Mouse (Mus musculus): ENCODE measurements around the gene Rsrc1.

The Rsrc1 gene

GRCm38 (mm10) chr3:67284039-67284438, 302.8 kb downstream of the Rsrc1 start:
- no peak for DNase-seq

DNA sequence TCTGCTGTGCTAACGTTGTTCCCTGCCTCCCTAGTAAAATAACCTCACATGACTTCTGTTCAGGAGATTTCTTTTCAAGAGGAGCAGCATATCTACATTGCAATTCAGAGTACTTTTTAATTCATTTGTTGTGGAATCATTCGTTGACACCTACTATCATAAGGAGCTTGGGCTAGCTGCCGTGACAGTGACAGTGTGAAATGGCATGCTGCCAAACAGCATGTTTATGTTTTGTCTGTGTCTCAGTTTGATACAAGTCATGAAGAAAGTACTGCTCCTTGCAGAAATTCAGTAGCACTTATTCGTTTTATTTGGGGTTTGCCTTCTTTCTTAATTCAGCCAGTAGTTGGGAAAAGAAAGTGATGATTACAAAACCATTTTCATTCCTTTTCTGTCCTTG, 303.7 kb downstream of the Rsrc1 start:
- DNase-seq = peak; percentile 42 to 51

- no peak for DNase-seq
Observed at GRCm38 (mm10) chr3:67288664-67289063, 307.5 kb downstream of the Rsrc1 start.

DNA sequence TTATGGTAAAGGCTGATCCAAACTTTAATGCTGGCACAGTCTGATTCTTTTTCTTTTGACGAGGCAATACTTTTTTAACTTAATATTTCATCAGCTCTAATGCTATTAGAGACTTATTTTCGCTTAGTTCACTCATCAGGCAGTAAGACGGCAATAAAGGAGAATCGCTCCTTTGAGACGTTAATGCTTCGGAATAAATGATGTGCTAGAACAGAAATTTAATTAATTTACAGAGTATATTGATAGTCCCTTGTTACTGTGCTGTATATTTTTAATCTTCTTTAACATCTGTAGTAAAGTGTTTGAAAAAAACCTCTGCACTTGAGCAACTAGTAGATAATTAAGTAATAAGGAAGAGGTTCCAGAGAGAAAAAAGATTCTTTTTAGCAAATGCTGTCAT, 308.3 kb downstream of the Rsrc1 start:
- DNase-seq = no peak

DNA sequence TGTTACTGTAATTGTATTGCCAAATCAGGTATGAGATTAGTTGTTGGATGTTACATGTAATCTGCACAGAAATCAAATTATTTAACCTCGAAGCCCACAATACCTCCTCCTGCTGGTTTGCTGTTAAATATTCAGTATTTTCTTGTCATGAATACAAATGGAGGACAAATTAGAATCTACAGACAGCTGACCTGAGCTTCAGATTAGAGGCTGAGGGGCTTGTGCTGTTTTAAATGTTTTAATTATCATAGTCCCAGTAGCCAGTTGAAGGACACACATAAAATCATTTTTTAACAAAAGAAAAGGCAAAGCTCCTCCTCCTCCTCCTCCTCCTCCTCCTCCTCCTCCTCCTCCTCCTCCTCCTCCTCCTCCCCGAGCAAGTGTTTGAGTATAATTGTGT, 327.5 kb downstream of the Rsrc1 start:
- DNase-seq = no peak

DNA sequence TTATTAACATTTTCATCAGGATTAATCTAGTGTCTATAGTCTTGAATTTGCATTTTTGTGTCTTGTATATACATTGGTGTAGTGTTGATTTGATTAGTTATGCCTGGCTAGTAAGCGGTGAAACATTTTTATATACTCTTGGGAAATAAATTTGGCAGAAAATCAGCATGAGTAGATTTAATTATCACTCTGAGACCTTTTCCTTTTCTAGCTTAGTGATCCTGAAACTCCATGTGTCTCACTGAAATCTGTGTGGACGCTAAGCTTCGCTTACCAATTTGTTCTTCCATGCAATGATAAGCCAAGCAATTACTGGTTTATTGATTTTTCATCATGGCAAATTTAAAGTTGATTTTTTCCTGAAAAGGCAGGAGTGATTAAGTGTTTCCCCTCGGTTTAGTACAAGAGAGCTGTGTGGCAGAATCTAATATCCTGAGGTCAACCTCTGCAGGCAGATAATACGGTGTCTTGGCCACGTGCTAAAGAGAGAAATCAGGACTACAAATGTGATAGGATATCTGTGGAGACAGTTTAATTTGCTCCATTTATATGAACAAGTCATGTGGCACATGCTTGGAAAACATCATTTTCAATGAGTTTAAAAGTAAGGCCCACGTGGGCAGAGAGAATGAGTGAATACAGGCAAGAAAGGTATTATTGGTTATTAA, 328.6 kb downstream of the Rsrc1 start:
- DNase-seq = no peak

GRCm38 (mm10) chr3:67311436-67311835, 330.2 kb downstream of the Rsrc1 start:
- no peak for DNase-seq

DNA sequence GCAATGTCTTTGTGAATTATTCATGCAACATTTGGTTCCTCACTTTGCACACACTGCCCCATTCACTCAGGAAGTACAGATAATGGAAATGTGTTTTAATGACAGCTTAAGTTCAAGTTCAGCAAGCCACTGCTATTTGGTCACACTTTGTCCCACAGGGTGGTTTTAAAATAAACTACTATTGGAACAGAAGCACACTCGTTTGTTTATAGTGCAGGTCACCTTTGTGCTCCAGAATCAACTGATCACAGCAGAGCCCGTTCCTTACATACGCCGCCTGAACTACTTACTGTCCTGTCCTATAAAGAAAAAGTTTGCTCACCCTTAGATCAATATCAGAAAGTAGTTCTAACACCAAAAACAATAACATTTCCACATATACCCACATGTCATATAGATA, 341.2 kb downstream of the Rsrc1 start:
- no peak for DNase-seq

DNA sequence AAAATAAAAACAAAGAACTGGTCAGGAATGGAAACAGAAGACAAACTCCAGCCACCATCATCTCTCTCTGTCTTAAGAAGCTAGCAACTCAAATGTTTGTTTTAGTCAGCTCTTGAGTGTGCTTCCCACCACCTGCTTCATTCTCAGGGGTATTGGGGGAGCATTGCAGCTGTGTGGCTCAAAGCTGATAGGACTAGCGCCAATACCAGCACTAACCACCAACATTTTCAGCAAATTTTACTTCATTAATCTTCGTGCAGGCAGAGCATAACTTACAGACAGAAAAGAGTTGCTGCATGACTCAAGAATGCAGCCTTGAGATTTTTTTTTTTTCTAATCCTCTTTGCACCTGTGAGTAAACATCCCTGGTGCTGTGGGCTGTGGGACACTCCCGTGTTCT, 358.4 kb downstream of the Rsrc1 start:
- DNase-seq = no peak

- no peak for DNase-seq
Observed at GRCm38 (mm10) chr3:67340921-67341320, 359.7 kb downstream of the Rsrc1 start.

DNA sequence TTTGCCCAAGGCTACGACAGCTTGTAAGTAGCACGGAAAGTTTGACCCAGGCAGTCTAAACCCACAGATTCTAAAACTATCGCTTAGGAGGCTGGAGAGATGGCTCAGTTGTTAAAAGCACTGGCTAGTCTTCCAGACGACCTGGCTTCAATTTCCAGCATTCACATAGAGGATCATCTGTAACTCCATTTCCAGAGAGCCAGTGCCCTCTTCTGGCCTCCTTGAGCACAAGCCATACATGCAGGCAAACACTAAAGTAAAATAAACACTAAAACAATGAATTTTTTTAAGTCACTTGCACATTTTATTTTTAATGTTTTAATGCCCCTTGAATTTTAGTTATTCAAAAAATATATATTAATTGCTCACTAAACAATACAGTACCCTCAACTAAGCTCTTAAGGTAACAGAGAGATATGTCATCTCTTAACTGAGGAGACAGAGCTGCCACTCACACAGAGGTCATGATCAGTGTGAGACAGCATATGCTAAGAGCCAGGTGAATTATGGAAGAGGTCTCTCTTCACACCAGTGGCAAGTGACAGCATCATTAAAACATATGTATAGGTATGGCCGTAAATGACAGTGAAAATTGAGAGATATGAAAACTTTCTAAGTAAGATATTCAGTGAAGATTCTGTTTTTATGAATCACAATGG, 361.9 kb downstream of the Rsrc1 start:
- DNase-seq = peak; percentile 33 to 34

DNA sequence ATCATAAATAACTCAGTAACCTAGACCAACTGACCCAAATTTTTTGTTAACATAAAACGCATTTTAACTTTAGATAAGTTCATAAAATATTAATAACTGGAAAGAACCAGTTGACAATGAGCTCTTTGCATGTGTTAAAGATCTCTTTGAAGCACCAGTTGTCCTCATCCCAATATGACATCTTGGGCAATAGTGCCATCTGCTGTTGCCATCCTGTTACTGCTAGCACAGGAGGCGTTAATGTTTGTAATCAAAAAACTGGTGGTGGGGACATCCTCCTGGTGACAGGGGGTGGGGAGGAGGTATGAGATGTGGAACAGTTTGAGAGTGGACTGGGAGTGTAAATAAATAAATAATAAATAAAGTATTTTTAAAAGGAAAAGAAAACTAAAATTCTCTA, 363.4 kb downstream of the Rsrc1 start:
- peak; percentile 78 to 83 for DNase-seq

GRCm38 (mm10) chr3:67346674-67347073, 365.5 kb downstream of the Rsrc1 start:
- DNase-seq = no peak

GRCm38 (mm10) chr3:67351406-67352127, 370.4 kb downstream of the Rsrc1 start:
- DNase-seq = no peak

DNA sequence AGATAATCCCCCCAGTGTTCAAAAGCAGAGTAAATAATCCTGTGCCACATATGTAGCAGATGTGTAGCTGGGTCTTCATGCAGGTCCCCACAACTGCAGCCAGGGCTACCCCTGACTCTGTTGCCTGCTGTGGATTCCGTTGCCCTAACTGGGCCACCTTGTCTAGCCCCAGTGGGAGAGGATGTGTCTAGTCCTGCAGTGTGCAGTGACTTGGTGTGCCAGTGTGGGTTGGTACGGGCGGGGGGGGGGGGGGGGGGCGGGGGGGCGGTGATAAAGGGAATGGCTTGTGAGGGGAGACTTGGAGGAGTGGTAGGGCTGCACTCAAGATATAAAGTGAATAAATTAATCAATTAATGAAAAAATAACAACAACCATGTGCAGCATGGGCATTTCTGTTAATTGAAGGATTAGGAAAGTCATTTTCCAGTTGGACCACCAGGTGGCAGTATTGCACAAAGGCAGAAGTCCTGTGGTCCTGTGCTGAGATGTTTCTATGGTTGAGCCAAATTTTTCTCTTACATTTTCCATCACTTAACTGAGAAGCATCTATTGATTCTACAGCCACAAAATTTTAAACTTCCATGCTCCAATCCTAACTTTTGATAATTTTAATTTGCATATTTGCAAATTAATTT, 371.1 kb downstream of the Rsrc1 start:
- DNase-seq = peak; percentile 74 to 79

- DNase-seq = peak; percentile 15 to 23
Observed at GRCm38 (mm10) chr3:67352763-67353149, 371.6 kb downstream of the Rsrc1 start.

DNA sequence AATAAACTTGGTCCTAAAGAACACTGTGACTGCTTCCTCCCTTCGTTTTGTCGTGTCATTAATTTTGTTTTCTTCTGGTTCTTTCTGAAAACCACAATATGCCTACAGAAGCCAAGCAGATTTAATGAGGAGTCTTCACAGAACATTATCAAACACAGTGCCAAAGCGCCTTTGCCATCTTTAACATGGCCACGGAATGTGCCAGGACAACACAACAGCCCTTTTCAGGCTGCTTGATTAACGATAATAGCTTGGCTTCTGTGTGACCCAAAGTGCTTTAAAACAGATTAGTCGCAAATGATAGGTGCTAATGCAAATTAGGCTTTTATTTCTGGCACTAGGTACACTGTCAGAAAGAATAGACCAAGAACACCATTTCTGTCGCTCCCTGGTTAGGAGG, 377.2 kb downstream of the Rsrc1 start:
- no peak for DNase-seq

- DNase-seq = no peak
Observed at GRCm38 (mm10) chr3:67366087-67366892, 385.1 kb downstream of the Rsrc1 start.

- peak; percentile 14 to 15 for DNase-seq
Observed at GRCm38 (mm10) chr3:67367481-67367880, 386.3 kb downstream of the Rsrc1 start.

- no peak for DNase-seq
Observed at GRCm38 (mm10) chr3:67369407-67370079, 388.4 kb downstream of the Rsrc1 start.

DNA sequence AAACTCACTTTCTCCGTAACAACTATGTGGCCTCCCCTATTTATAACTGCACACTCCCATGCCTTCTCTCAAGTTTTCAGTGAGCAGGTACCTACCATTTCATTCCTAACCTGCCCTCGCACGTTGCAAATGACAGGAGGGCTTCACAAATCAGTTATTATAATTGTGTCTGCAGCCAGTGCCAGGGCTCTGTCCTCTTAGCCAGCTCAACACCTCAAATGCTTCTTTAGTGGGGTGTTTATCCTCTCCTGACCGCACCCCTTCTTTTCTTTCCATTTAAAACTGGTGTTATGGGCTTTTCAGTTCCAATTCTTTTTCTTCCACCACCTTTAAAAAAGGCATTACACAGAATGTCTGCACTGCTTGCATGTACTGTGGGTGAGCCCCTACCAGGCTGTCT, 391.0 kb downstream of the Rsrc1 start:
- DNase-seq = no peak

GRCm38 (mm10) chr3:67372781-67373180, 391.6 kb downstream of the Rsrc1 start:
- DNase-seq = peak in 1 of 2 experiments; percentile 5
